Mouse (Mus musculus) ovary, postnatal 10 days (tissue): ENCODE results near the gene Mrln.
A peak's percentile ranks its signal among the peaks of the same experiment; 100 is the strongest.

Experiments
- DNase-seq: peaks from one replicate; pipeline ENCODE4 v3.0.0; 2022; ENCODE audit warnings: low spot score

Gene Mrln

DNA sequence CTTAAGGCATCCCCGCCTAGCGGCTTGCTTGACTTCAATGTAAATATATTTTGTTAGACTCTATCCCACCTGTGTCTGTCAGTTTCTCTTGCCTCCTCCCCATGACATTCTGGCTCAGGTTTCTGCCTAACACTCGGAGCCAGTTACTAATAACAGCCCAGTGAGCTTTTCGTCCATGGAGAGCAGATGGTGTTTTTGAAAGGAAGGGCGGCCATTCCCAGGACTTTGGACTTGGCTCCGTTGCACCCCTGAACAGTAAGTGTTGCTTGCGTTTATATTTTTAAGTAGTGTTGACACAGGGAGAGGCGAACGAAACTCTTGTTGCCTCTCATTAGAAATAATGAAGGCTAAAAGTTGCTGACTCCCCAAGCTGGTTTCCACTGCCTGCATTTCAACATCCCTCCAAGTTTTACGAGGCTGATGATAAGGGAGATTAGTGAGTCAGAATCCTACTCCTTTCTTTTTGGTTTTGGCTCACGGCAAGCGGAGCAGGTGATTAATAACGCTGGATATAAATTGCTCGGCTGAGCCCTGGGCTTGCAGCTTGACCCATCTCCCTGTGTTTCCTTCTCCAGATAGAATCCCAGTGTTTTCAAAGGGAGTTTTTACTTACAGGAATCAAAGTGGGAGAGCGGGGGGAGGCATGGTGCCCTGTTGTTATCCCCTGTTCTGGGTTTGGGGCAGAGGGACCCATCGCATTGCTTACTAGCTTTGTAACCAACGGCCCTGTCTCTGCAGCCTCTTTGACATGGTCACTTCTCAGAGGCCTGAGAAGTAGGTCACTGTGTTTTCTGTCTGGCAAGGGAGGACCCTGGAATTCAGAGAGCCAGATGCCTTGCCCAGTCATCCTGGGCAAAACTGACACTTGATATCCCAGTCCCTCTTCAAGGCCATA lies at the start of gene Mrln:
Gene Mrln, plus strand, starts transcription at position 160 of the 895 bp plus-strand sequence.
- DNase-seq: no peak

DNA sequence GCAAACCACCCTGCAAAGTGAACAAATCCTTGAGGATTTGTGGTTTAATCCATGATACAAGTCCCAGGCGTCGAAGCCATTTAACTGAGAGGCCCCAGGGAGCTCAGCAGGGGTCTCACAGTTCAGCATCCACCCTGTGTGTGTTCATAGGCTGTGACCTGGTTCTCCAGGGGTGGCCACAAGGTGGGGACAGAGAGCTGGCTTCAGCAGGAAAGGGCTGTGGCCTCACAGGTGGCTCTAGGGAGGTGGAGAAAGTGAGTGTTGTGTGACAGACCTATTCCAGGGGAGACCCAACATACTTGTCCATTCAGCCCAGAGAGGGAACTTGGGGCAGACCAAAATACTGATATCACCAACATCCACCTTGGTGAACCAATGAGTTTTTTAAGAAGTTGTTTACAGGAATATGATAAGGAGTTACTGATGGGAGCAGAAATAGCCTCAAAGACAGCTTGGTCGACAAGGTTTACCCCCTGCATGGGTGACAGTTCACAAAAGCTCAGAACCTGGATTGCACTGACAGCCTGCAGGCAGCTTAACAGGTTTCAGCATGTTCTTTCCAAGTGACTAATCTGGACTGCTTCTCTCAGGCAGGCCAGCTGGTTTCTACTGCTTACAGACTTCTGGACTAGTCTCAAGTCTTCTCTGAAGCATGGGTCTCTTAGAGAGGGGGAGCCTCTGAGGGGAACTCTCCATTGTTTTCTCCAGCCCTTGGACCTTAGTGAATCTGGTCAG lies 47.9 kb upstream of the Mrln start:
- no peak for DNase-seq

DNA sequence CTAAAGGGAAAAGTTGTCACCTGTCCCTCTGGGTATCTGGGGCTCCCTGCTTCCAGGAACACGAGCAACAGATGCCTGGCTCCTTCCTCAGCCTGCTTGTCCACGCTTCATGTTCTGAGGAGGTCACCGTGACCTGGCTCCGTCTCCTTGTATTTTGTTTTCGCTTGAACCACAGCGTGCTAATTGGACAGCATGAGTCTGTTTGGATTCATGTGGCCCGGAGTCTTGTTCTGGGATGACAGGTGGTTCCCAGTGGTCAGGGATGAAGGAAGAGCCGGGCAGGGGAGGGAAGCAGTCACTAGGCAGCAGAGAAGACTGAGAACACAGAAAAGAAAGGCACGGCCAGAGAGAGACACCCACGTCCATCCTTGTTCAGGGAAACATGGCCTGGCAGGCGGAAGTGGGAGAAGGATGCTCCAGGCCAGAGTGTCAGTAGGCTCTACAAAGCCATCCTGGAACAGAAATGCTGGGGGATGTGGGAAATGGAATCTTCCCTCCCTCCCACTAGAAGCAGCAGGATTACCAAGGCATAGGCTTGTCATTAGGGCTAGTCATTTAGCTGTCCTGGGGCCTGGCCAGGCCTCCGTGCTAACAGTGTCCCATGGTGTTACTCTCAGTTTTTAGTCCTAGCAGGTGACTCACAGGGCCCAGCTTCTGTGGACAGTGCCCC lies 44.7 kb upstream of the Mrln start:
- DNase-seq: peak; percentile 24

DNA sequence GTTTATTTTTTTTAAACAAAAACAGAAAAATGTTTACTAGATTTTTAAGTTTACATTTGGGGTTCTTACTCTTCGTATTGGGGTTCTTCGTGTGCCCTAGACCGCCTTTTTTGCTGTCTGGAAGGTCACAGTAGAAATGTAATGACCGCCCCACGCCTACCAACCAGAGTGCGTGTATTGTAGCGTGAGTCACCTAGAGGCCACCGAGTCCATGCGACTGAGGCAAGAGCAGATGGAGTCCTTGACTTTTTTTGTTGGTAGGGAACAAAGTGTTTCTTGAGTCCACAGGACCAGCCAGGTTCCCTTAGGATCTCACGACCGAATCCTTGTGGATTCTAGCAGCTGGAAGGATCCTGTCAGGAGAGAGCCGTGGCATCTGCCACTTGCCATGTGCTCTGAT lies 43.7 kb upstream of the Mrln start:
- DNase-seq: no peak

DNA sequence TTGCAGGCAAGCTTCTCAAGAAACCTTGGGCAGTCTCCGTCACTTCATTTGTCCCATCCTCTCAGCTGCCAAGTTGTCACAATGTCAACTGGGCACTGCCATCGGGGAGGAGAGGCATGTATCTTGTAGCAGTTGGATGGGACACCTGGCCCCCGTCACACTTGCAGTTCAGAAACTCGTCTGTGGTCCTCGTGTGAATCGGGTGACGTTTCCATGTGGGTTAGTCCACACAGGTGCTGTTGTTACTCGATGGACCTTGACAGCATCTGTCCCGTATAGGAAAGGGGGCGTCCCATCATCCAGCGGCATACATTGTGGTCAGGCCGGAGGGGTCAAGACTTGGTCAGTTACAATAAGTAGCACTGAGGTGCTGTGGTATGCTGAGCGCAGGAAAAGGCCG lies 43.0 kb upstream of the Mrln start:
- DNase-seq: no peak

DNA sequence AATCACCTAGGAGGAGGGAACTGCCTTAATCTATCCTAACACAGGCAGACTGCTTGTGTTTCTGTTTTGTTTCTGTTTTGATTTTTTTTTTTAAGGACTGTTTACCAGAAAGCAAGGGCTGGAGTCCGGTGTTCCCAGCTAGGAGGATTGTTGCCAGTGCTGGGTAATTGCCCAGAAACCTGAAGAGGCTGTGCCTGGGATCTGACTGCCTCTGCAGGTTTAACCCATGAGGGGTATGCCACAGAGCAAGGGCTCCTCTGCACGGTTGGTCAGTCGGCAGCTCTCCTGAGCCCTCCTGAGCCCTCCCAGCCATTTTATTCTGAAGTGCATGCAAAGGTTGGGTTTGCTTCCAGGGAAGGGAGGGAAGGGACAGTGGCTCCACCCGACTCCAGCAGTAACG lies 40.8 kb upstream of the Mrln start:
- DNase-seq: no peak

DNA sequence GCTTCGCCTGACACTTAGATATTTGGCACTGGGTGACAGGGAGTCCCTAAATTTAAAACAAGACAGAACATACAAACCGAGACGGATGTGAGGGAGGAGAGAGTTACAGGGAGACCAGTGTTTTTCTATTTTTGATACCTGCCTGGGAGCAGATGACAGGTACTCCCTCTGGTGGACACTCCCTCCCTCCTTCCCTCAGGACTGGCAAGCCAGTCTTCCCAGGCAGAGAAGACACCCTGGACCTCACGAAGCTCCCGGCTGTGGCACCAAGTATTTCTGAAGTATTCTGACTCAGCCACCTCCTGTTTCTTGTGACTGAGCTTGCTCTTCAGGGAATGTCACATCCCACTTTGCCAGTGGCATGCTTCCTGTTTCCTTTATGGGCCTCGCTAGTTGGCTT lies 38.6 kb upstream of the Mrln start:
- no peak for DNase-seq

DNA sequence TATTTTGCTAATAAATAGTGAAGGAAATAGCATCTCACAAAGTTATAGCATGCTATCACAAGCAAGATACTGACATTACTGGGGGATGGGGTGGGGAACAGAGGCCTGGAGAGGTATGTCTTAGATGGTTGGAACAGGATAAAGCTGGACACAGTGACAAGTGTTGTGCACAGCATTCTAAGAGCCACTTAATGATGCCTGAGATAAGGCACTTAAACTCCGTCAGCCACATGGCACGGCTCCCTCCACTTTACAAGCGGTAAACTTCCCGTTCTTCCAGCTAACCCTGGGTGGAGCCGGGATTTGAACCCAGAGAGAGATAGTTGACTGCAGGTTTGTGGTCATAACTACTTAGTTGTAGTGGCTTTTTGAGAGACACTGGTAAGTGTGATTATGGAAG lies 38.0 kb upstream of the Mrln start:
- no peak for DNase-seq

DNA sequence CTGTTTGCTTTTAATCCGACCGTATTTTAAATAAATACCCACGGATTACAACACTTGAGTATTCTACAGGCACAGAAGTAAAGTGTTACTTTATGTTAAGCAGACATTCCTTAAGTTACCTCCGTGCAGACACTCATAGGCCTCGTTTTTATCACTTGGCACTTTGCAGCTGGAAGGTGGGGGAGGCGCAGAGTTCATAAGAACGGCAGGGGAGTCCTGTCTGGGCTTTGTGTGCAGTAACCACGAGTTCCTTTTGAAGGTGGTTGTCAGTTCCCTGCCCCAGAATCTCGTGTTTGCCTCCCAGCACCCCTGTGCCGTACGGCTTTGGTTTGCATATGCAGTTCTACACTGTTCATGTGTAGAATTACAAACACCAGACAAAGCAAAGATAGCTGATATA lies 36.8 kb upstream of the Mrln start:
- no peak for DNase-seq

DNA sequence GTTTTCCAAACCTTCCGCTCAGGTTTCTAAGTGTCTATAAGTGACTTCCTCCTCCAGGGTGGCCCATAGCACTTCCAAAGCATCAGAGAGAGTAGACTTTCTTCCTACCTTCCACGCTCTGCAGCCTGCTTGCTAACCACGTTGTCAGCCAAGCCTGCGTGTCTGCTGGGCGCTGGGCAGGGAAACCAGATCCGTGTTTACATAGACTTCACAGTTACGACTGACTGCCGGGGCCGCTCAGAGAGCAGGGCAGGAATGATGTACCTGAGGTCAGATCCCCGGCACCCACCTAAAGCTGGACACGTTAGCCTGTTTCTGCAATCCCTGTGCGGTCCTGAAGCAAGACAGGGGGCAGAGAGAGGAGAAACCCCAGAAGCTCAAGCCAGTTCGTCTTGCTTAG lies 36.1 kb upstream of the Mrln start:
- no peak for DNase-seq

DNA sequence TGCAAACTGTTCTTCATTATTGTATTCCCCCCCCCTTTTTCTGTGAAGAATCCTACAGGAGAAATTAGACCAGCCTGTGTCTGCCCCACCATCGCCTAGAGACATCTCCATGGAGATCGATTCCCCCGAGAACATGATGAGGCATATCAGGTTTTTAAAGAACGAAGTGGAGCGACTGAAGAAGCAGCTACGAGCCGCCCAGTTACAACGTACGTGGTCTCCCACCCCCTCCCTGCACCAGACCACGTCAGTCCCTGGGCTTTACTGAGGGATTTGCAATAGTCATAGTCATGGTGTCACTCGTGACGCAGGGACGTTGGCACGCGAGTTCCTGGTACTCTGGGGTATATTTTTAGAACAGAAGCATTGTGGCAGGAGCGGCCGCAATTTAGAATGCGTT lies 35.4 kb upstream of the Mrln start:
- DNase-seq: no peak

DNA sequence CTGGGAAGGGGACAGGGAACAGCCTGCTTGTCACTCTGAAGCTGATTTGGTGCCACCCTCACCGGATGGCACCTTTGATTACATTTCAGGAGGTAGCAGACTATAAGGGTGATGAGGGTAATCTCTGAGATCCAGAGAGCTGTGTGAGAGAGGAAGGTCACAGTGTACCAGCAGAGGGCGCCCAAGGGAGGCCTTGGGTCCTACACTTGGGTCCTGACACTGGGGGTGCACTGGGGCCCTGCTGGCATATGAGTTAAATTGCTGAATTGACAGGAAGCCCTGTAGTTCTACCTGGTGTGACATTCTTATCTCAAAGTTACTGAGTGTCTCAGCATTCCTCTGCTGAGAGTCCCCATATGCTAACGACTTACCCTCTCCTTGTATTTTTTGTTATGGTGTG lies 31.1 kb upstream of the Mrln start:
- no peak for DNase-seq

DNA sequence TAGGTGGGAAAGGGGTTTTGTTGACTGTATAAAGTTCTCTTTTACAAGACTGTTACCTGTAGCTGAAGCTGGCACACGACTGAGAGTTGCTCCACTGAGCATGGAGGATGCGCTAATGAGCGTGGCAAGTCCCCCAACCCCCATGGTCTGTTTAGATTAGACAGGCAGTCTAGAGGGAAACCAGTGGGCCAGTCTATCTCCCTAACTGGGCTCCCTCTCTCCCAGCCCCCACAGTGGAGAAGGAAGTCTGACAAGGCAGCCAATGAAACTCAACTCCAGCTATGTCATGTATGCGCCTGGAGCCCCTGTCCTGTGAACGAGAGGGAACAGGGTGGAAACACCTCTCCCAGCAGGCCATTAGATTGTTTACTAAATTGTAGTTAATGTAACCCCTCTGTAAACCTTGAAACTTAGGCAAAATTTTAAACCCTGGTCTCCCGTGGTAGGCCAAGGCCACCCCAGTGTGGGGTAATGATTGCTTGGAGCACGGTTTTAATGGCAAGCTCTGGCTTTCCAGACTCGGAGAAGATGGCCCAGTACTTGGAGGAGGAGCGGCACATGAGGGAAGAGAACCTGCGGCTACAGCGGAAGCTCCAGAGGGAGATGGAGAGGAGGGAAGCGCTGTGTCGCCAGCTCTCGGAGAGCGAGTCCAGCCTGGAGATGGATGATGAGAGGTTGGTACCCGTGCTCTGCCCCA lies 29.8 kb upstream of the Mrln start:
- no peak for DNase-seq

DNA sequence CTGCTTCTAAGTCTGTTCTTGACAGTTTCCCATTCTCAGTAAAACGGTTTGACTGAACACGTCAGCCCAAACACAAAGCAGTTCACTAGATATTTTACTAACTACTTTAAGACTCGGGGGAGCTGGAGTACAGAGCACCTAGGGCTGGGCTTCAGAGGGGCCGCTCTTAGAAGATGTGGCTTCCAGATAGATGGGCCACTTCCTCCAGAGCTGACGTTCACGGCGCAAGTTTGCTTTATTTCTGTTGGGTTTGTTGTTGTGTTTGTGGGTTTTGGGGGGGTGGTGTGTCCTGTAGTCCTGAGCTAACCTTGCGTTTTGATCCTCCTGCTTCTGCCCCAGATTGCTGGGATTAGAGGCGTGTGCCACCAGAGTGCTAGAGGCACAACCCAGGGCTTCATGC lies 23.7 kb upstream of the Mrln start:
- DNase-seq: no peak

DNA sequence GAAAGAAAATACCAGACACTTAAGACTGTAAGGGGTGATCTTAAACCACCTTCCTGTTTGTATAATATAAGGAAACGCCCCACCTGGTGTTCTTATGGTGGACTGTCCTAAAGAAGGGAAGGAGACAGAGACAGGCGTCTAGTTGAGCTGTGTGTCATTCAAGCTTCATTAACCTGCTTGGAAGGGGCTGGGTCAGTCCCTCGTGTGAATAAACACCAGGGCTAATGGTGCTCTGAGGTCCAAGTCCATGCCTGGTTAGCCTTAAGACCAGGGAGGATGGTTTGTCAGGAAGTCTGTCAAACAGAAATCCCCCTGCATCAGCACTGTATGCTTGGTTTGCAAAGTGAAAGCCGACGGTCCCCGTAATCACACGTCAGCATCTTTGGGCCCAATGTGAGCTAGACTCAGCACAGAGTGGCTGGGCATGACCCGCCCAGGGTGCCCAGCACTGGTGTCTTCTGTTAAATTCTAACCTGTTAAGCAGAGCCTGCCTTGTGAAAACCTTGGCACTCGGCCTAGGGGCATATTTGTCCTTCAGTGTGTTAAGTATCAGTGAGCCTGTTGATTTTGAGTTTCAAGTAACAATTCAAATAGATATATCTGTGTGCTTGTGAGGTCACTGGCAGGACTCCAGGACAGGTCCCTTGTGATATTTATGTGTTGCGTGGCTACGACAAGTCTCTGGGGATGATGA lies 23.0 kb upstream of the Mrln start:
- DNase-seq: no peak

DNA sequence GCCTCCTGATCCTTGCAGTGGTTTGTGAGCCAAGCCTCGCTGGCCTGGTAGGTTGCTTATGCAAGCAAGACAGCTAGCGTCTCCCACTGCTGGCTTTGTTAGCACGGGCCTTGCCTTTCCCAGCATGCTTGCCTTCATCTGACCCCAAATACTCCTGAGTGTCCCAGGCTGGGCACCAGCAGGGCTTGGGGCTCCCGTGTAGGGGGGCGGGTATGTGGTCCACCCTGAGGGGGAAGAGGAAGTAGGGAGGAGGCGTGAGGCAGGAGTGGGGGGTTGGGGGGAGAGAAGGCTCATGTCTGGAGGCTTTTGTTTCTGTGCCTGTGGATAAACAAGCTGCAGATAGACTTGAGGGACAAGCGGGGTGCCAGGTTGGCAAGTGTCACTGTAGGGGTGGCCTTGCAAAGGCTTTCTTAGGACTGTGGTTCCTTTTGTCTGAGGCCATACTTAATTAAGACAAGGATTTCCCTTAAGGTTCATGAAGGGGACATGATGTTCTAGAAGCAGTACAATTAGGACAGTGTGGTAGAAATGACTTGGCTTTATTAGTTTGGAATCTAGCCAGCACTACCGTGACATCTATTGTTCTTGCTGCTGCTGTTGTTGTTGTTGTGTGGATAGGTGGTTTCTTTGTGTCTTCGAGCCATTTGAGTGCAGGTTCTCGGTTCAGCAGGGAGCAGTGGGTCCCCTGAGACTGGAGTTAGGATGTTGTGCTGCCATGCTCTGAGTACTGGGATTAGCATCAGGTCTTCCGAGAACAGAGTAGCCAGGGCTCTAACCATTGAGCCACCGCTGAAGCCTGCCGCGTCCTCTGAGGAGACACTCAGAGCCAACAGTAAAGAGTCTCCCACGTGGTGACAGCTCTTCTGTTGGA lies 21.0 kb upstream of the Mrln start:
- DNase-seq: no peak

DNA sequence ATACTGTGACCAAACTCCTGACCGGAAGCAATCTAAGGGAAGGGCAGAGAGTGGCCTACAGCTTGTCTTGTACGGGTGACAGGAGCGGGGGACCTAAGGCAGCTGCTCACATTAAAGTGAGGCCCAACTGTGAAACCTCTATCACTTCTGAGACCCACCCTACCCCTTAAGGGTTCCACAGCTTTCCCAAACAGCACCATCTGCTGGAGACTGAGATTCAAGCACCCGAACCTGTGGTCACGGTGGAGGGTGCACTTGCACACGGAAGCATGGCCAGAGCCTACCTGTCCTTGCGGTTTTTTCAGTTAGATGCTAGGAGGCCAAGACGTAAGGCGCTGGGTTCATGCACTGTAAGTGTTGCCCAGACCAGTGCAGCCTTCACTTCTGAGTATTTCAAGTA lies 18.3 kb upstream of the Mrln start:
- no peak for DNase-seq

DNA sequence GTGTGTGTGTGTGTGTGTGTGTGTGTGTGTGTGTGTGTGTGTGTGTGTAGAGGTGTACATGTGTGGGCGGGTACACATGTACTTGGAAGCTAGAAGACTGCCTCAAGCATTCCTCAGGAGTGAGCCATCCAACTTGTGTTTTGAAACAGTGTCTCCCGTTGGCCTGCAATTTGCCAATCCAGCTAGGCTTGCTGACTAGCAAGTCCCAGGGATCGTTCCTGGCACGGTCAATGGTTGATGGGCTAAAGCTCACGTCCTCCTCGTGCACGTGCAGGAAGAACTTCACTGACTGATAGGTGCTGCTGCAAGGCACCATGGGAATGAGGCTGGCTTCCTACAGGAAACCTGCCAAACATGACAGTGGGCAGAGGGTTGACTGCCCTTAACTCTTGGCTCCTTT lies 17.9 kb upstream of the Mrln start:
- DNase-seq: no peak

DNA sequence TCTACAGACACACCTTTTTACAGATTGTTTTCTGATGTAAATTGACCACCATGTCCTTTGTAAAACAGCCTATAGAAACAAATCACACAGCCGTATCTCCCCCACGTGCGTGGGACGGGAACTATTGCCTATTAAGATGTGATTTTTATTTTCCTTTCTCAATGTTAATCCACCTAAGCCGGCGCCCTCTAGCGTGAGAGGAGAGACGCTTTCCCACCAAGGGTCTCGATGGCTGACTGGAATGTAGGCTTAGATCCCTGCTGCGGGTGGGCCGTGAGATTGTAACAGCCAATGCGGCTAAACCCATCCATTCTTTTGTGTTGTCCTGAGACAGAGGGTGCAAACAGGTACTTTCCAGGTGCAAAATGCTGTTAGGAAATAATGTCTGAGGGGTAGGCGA lies 14.6 kb upstream of the Mrln start:
- DNase-seq: no peak

DNA sequence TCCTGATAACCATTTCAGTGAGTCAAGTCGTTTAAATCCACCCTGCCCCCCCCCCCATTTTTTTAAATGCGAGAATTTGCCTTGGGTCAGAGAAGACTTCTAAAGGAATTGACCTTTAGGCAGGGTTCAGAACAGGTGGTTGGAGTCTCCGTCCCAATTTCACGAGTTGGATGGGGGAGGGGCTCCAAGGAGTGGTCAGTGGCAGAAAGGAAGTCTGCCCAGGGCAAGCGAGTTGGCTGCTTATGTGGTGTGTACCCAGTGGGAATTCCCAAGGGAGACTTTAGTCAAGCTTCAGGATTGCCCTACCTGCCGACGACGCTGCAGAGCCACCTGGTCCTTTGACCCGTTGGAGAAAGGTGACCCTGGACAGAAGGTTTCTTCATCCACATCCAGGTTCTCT lies 10.2 kb upstream of the Mrln start:
- DNase-seq: no peak

DNA sequence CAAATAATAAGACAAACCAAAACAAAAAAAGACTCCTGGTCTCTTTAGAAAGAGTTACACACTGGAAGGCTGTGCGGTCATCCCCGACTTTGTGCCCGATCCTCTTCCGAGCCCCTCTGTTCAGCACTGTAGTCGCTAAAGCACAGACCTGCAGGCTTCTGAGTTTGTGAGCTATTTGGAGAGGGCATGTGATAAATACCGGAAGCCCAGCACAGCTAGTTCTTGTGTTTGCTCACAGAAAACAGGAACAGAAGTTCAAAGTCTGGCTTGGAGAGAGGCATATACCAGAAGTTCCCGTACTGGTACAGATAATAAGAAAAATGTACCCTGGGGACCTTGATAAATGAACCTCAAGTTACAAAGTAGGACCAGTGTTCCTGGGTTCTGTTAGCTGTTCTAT lies 9.2 kb upstream of the Mrln start:
- DNase-seq: no peak
